Mouse (Mus musculus): ENCODE measurements around the gene Gm16503. TPM values are rescaled to one million over a fixed set of nuclear protein-coding genes. Genes with fewer than 3 reads are reported as not detected.
"Not testable (repeated sequence)": the region's sequence is repeated elsewhere in the genome, so short reads cannot be mapped to it uniquely, and the experiment has no call there.

Gene Gm16503
- total RNA-seq, 2 experiments from 2014 or later: 0.17 to 0.28 TPM

DNA sequence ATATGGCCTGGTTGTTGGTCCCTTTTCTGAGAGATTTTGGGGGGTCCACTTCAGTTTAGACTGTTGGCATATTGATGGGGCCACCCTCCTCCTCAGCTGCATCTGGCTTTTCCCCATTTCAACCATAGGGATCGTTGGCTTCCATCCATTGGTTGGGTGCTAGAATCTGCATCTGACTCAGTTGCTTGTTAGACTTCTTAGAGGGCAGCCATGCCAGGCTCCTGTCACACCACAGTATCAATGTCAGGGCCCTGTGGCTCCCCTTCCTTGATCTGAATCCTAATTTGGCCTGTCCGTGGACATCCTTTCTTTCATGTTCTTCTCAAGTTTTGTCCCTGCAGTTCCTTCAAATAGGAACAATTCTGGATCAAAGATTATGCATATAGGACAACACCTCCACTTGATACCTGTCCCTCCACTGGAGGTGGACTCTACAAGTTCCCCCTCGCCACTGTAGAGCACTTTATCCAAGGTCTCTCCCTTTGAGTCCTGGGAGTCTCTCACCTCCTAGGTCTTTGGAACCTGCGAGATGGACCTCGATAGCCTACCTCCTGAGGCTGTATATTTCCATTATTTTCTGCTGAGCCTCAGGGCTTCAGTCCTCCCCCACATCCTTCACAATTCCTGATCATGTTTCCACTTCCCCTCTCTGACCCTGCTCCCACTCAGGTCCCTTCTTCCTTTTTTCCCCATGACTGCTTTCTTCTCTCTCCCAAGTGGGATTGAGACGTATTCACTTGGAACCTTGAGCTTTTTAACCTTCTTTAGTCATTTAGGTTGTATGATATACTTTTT is 25.6 kb downstream of the Gm16503 start:
- no peak for DNase-seq (ENCODE audit: low spot score in 2 of 2)
- TF ChIP-seq CTCF (conservative IDR thresholded peaks at IDR 0.05): no peak
- H3K4me3 ChIP-seq: no peak overlapping the region
- H3K27ac ChIP-seq: no peak overlapping the region

DNA sequence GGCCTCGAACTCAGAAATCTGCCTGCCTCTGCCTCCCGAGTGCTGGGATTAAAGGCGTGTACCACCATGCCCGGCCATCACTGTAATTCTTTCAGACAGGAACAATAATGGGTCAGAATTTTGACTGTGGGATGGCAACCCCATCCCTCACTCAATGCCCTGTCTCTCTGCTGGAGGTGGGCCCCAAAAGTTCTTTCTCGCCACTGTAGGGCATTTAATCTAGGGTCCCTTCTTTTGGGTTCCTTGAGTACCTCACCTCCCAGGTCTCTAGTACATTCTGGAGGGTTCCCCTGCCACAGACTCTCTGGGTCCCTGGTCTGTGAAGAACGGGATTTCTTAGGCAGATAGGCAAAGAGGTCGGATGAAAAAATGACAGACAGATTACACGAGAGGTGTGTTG is 31.1 kb downstream of the Gm16503 start:
- not testable (repeated sequence) for DNase-seq (ENCODE audit: low spot score in 2 of 2); H3K27ac ChIP-seq; H3K4me3 ChIP-seq

DNA sequence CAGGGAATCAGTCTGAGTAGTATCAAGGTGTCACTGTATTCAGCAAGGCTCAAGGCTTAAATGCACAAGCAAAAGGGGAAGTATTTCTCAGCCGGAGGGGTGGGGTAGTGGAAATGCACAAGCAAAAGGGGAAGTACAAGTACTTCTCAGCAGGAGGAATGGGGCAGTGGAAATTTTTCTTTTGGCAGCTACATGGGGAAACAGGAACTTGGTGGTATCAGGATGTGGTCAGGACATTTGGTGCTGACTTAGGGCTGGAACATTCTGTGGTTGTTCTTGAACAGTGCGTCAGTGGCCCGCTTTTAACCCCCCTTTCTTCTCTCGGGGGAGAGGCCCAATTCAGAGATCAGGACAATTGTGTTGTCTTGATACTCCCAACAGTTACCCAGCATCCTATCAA is 39.4 kb downstream of the Gm16503 start:
- not testable (repeated sequence) for DNase-seq (ENCODE audit: low spot score in 2 of 2); H3K4me3 ChIP-seq; H3K27ac ChIP-seq

DNA sequence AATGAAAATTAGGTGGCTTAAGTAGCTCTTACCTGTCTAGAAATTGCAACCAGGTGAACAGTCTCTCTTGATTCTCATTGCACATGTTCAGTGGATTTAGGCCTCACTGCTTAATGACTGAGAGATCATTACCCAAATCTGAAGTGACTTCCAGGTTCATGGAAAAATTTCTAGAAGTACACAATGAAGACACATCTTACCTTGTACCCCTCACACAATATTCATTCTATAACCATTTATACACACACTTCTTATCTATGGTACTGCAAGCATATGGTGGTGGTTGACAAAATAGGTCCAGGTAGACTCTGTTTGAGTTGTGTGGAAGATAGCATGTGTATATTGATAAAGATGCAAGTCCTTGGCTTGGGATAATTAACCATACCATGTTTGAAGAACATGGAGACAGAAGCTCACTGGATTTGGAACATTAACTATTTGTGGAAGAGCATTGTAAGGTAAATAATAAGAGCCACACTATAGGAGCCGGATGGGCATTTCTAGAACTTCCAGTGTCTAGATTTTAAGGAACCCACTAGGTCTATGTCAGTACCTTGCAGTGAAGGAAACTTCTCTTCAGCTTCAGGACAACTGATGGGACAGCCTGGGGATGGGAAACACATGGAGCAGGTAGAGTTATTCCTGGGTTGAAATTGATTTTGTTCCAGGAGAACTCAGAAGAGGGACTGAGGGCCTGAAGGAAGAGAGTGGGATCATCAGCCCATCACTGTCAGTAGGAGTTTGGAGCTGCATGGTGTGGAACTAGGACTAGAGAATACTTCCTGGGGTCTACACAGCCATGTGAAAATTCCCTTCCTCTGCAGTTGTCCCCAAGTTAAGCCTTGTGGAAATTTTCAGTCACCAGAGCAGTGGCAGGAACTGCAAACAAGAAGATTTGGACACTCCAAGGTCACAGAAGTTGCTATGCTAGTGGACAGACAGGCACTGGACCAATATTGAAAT is 46.8 kb downstream of the Gm16503 start:
- TF ChIP-seq CTCF (conservative IDR thresholded peaks at IDR 0.05): no peak
- Histone ChIP-seq H3K4me3 (no peak overlapping the region), H3K27ac (no peak overlapping the region)
- no peak for DNase-seq (ENCODE audit: low spot score in 2 of 2)

Other genes starting within 250 kb of the Gm16503 start
- gene Zfp988, start 234.5 kb upstream of the Gm16503 start, total RNA-seq (2021): not detected
- gene Zfp978, start 178.9 kb upstream of the Gm16503 start, total RNA-seq (2021): not detected
- 1 to 10 TPM; 2.9 to 3.1 TPM for gene Zfp982, start 47.8 kb upstream of the Gm16503 start, total RNA-seq (2021)
- gene Zfp985, start 13.1 kb downstream of the Gm16503 start, total RNA-seq (2021): not detected
- gene Zfp979, start 102.3 kb downstream of the Gm16503 start, total RNA-seq (2021): under 1 TPM; 0.44 to 0.49 TPM
- gene Zfp534, start 162.3 kb downstream of the Gm16503 start, total RNA-seq (2021): under 1 TPM in 1 of 2 experiments, not detected in 1; 0.15 TPM